Mouse (Mus musculus) embryo, embryonic 10.5 days (tissue): ENCODE measurements around the gene Ints7.

Experiments used
- DNase-seq: peaks from one replicate; pipeline ENCODE4 v3.0.0-alpha.2; 2015; ENCODE audit warnings: low spot score

The Ints7 gene

GRCm38 (mm10) chr1:191632511-191633095 lies 57.2 kb downstream of the Ints7 start:
- no peak for DNase-seq

- DNase-seq: no peak
Observed at GRCm38 (mm10) chr1:191634116-191634515, 58.7 kb downstream of the Ints7 start.

GRCm38 (mm10) chr1:191638404-191638803 lies 63.0 kb downstream of the Ints7 start:
- DNase-seq: no peak

- no peak for DNase-seq
Observed at GRCm38 (mm10) chr1:191639200-191639807, 63.9 kb downstream of the Ints7 start.

GRCm38 (mm10) chr1:191640146-191640545 lies 64.7 kb downstream of the Ints7 start:
- DNase-seq: no peak

DNA sequence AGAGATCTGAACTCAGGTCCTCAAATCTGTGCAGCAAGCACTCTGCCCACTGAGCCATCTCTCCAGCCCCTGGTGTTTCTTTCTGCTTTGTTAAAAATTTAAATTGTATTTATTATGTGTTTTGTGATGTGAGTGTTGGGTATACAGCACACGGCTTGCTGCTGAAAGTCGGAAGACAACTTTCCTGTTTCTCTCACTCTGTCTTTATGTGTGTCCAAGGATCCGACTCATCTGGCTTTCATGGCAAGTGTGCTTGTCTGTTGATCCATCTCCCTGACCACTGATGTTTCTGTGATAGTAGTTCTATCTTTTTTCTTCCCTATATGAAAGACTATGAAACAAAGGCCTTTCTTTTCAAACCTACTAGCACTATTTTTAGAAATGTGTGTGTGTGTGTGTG lies 65.4 kb downstream of the Ints7 start:
- DNase-seq: no peak

GRCm38 (mm10) chr1:191641438-191641837 lies 66.0 kb downstream of the Ints7 start:
- DNase-seq: peak; percentile 60

- no peak for DNase-seq
Observed at GRCm38 (mm10) chr1:191642903-191643302, 67.5 kb downstream of the Ints7 start.

DNA sequence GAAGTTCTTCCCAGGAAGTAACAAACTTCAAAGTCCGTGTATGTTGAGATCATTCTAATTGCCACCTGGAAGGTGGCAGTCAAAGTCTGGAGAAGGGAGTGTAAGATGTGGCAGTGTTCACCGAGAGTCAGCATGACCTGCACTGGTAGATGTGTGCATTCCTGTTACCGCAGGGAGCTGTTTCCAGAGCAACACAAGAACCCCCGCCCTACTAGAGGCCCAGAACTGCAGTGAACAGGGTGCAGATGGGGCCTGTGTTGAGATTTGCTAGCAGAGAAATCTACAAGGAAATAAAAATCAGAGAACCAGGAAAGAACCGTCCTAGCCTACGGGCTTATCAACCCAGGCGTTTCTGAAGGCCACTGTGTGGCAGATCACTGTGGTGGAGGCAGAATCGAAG lies 70.5 kb downstream of the Ints7 start:
- DNase-seq: no peak

GRCm38 (mm10) chr1:191647590-191647989 lies 72.2 kb downstream of the Ints7 start:
- DNase-seq: no peak

GRCm38 (mm10) chr1:191659441-191659840 lies 84.0 kb downstream of the Ints7 start:
- DNase-seq: no peak

GRCm38 (mm10) chr1:191661019-191661796 lies 85.8 kb downstream of the Ints7 start:
- no peak for DNase-seq

DNA sequence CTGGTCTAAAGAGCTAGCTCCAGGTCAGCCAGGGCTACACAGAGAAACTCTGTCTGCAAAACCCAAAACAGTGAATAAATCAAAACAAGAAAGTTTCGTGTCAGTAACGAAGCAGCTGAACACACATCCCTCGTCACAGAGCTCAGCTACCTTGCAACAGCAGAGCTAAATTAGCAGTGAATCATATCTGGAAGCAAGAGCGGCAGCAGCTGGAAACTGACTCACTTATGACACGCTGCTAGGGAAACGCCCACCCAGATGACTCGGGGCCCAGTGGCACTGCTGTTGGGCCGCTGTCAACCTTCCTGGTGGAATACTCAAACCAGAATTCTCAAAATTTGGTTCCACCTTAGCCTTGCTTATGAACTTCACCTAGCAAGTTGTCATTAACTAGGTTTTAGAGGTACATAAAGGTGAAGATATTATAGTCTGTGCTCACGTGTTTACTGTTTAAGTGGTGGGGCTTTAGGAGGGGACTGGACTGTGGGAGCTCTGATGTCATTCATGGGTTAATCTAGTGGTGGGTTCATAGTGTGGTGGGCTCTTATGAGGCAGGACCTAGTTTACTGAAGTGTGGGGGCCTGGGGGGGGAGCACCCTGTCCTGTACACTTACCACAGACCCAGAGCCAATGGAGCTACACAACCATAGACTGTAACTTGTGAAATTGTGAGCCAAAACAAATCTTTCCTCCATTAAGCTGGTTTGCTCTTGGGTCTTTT lies 86.9 kb downstream of the Ints7 start:
- DNase-seq: no peak

GRCm38 (mm10) chr1:191662899-191663500 lies 87.6 kb downstream of the Ints7 start:
- DNase-seq: no peak

- DNase-seq: no peak
Observed at GRCm38 (mm10) chr1:191663603-191664002, 88.2 kb downstream of the Ints7 start.

- DNase-seq: no peak
Observed at GRCm38 (mm10) chr1:191666351-191666750, 90.9 kb downstream of the Ints7 start.

GRCm38 (mm10) chr1:191668030-191668429 lies 92.6 kb downstream of the Ints7 start:
- no peak for DNase-seq
